Mouse (Mus musculus): ENCODE measurements at regions not wholly inside any gene's neighbourhood (a gene's known extent, or its start where the extent isn't known, plus 50 kb on each side); places are given as distances from the start of the nearest gene placed in this dataset.

- DNase-seq = no peak
These were observed 2121.0 kb downstream of the Gm37988 start for GRCm38 (mm10) chr1:6928658-6929057.

GRCm38 (mm10) chr1:6931876-6932275 lies 2124.2 kb downstream of the Gm37988 start:
- DNase-seq = no peak

GRCm38 (mm10) chr1:6969838-6970237 lies 2162.1 kb downstream of the Gm37988 start:
- no peak for DNase-seq

DNA sequence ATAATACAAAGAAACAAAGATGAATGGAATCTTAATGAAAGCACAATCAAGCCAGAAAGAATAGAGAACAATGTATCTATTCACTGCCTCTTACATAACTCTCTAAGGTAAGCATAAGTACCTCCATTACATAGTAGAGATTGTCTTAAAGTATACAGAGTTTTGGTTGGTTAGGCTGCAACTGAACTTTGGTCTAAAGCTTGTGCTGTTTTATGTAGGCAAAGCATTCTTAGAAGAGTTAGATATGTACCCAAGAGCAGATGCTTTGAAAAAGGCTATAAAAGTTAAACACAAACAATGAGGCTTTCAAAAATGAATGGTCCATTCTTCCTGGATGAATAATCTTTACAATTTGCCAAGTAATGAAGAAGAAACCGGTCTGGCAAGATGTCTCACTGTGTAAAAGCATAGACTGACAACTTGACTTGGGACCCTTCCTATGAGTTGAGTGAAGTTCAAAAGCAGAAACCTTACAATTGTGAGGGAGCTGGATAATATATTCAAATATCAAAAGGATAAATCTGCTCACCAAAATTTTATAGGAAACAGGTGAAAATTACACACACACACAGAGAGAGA lies 2166.1 kb downstream of the Gm37988 start:
- no peak for DNase-seq

DNA sequence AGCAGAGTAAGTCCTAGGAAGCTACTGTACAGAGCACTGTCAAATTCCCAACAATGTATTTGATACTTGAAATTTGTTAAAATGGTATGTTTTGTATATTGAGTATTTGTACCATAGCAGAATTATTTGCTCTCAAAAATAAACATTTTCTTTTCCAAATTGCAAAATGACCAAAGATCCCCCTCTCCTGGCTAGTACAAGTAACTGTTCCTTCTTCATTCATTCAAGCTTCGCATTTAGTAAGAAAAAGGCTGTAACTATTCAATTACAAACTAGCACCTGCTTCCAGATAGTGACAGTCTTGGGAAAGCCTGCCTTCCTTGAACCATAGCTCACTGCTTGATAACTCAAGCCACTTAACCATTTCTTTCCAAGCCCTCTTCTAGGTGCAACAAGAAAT lies 2171.9 kb downstream of the Gm37988 start:
- DNase-seq = no peak

- no peak for DNase-seq
These were observed 2176.5 kb downstream of the Gm37988 start for GRCm38 (mm10) chr1:6984226-6984625.

GRCm38 (mm10) chr1:6997611-6998010 lies 2189.9 kb downstream of the Gm37988 start:
- no peak for DNase-seq

DNA sequence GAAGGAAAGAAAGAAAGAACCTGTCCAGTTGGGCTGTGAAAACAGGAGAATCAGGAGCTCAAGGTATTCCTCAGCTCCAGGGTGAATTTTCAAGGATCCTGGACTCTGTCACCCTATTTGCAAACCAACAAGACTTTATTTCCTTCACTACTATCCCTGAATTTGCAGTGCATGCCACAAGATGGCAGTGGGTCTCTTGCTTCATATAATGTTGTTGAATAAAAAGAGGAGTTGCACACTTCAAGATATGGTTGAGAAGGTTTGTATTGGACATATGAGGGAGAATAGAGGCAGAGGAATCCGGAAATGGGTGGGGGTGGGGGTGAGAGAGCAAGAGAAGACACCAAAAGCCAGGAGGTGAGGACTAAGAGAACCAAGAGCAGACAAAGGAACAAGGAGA lies 2202.5 kb downstream of the Gm37988 start:
- peak; percentile 9 for DNase-seq
